Mouse (Mus musculus) spleen, postnatal 36 days (tissue): ENCODE results near the gene Rps6ka2.
"Not testable (repeated sequence)": the region's sequence is repeated elsewhere in the genome, so short reads cannot be mapped to it uniquely, and the experiment has no call there.

Experiments used
- DNase-seq, 2 experiments: peaks; one replicate each; pipeline ENCODE4 v3.0.0; 2022; ENCODE audit warnings: low spot score in 2 of 2, mixed read lengths in 1 of 2

Rps6ka2 gene

GRCm38 (mm10) chr17:7169627-7170303, at the start of gene Rps6ka2:
TSS of gene Rps6ka2 (plus strand) at chr17:7170115.
- peak; percentile 95 for DNase-seq

- DNase-seq = not testable (repeated sequence)
Measured at GRCm38 (mm10) chr17:7120835-7121234, 49.1 kb upstream of the Rps6ka2 start.

GRCm38 (mm10) chr17:7122554-7122953, 47.4 kb upstream of the Rps6ka2 start:
- DNase-seq = not testable (repeated sequence)

- not testable (repeated sequence) for DNase-seq
Measured at GRCm38 (mm10) chr17:7126475-7126874, 43.4 kb upstream of the Rps6ka2 start.

- DNase-seq = not testable (repeated sequence)
Measured at GRCm38 (mm10) chr17:7134002-7134401, 35.9 kb upstream of the Rps6ka2 start.

- DNase-seq = not testable (repeated sequence)
Measured at GRCm38 (mm10) chr17:7135277-7135676, 34.6 kb upstream of the Rps6ka2 start.

- DNase-seq = no peak
Measured at GRCm38 (mm10) chr17:7138186-7138925, 31.6 kb upstream of the Rps6ka2 start.

- no peak for DNase-seq
Measured at GRCm38 (mm10) chr17:7140399-7141174, 29.3 kb upstream of the Rps6ka2 start.

GRCm38 (mm10) chr17:7142367-7142766, 27.5 kb upstream of the Rps6ka2 start:
- no peak for DNase-seq

GRCm38 (mm10) chr17:7143885-7144518, 25.9 kb upstream of the Rps6ka2 start:
- DNase-seq = no peak

GRCm38 (mm10) chr17:7145373-7146058, 24.4 kb upstream of the Rps6ka2 start:
- no peak for DNase-seq

- no peak for DNase-seq
Measured at GRCm38 (mm10) chr17:7146479-7146878, 23.4 kb upstream of the Rps6ka2 start.

- no peak for DNase-seq
Measured at GRCm38 (mm10) chr17:7147920-7148321, 22.0 kb upstream of the Rps6ka2 start.

- no peak for DNase-seq
Measured at GRCm38 (mm10) chr17:7149328-7150195, 20.4 kb upstream of the Rps6ka2 start.

- no peak for DNase-seq
Measured at GRCm38 (mm10) chr17:7151446-7152100, 18.3 kb upstream of the Rps6ka2 start.

- DNase-seq = no peak
Measured at GRCm38 (mm10) chr17:7152662-7153061, 17.3 kb upstream of the Rps6ka2 start.

GRCm38 (mm10) chr17:7163955-7164354, 6.0 kb upstream of the Rps6ka2 start:
- DNase-seq = peak in 1 of 2 experiments; percentile 12

- DNase-seq = no peak
Measured at GRCm38 (mm10) chr17:7165524-7165923, 4.4 kb upstream of the Rps6ka2 start.

- DNase-seq = peak; percentile 41 to 54
Measured at GRCm38 (mm10) chr17:7168961-7169626, 821 bp upstream of the Rps6ka2 start.
